Mouse (Mus musculus): ENCODE data around the gene Sun3.

GRCm38 (mm10) chr11:8988084-8988483 is 60.7 kb downstream of the Sun3 start:
- TF ChIP-seq CTCF (IDR thresholded peaks at IDR 0.05; ENCODE audit: low read depth, low read length): no peak
- no peak for TF ChIP-seq TAL1 (conservative IDR thresholded peaks at IDR 0.05; ENCODE audit: low read depth, low read length)
- no peak for TF ChIP-seq POLR2AphosphoS5 (IDR thresholded peaks at IDR 0.05; ENCODE audit: insufficient replicate concordance, low read depth, low read length)
- TF ChIP-seq GATA1 (IDR thresholded peaks at IDR 0.05; ENCODE audit: borderline replicate concordance, low read length): no peak
